Mouse (Mus musculus) cerebellum, adult 9-10 months (tissue): ENCODE results near the gene Olfr1500.
"Not testable (repeated sequence)": the region's sequence is repeated elsewhere in the genome, so short reads cannot be mapped to it uniquely, and the experiment has no call there.

Experiments used
- DNase-seq: peaks from one replicate; pipeline ENCODE4 v3.0.0; 2022

The Olfr1500 gene

DNA sequence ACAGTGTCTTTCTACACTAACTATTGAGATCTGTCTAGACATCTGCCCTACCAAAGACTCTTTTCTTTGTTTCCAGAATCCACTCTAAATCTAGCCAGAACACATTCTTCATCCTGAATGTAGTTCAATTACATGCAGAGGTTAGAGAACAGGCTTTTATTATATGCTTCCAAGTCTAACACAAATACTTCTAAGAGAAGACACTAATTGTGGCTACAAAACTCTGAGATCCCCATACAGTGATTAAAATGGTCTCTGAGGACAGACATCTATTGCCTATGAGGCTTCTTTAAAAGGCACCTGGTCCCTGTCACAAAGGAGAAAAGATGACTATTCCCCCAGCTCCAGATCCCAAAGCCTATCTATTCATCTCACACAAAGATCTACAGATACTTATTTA lies at the start of gene Olfr1500:
Olfr1500 (minus strand) TSS at position 101 of the 400 bp plus-strand sequence.
- no peak for DNase-seq

DNA sequence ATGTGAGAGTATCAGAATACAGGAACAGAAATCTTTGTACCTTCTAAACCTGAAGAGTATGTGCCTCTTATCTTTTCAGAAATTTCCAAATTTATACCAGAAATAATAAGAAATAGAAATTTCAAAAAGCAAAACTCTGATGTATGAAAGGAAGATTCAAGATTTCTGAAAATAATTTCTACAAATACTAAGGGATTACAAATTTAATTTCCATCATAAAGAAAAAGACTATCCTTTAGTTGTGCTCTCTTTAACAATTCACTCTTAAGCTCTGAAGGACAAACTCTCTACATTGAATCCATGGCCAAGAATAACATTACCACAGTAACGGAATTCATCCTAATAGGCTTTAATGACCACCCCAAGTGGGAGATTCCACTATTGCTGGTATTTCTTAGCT lies 31.2 kb upstream of the Olfr1500 start, which contains the start of gene Olfr1502:
Olfr1502 (plus strand) TSS at position 301 of the 400 bp plus-strand sequence.
- no peak for DNase-seq

DNA sequence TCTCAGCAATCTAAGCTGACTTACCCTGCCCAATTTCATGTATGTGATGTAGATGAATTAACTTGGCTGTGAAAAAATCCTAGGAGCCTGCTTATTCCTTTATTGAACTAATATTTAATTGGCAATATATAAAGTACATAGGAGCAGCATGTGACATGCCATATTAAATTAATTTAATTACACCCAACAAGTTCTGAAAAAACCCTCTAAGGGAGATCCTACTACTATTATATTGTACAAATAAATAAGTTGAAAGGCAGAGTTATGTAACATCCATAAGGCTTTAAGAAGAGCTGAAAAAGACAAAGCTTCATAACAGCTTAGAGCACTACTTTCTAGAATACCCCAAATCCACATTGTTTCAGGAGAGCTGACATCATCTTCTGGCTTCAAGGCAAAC lies 20.3 kb upstream of the Olfr1500 start, which contains the start of gene Olfr1501:
Olfr1501 (minus strand) TSS at position 101 of the 400 bp plus-strand sequence.
- not testable (repeated sequence) for DNase-seq

DNA sequence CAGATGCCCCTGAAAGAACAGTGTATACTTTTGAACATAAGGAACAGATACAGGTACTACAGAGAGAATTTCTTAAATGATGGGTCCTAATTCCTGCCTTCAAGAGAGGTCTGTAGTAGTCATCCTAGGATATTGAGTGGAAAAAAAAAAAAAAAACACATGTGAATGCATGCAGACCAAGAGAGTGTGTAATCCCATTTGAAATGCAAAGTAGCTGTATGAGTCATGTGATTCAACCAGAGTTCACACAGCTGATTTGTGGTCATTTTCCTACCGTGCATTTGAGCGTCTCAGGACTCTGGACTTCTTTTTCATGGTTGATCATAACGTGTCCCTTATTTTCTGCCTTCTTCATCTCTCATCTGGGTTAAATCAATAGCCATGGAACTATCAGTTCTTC lies 1.8 kb downstream of the Olfr1500 start:
- no peak for DNase-seq

DNA sequence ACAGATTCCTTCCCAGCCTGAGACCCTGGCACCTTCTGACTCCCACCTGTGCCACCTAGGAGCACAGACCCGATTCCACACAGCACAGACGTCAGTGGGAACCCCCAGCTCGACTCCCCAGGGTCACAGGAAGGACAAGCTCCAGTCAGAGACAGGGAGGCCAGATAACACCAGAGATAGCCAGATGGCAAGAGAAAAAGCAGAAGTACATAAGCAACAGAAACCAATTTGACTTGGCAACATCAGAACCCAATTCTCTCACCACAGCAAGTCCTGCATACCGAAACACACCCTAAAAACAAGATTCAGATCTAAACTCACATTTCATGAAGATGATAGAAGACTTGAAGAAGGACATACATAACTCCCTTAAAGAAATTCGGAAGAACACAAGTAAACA lies 9.4 kb downstream of the Olfr1500 start:
- DNase-seq: no peak

DNA sequence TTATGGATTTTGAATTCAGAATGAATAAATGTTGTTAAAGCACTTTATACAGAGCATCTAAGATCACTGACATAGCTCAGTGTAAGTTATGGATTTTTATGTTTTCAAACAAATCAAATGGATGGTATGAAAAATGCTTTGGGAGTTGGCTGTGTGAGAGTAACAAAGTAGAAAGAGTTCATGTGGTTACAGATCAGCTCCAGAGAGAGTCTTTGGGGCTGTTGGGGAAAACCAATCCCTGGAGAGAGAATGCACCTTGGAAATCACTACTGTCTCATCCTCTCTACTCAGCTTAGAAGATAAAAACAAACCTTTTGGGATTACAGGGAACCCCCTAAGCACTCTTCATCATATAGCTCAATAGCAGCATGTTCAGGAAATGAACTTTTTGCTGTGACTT lies 10.9 kb downstream of the Olfr1500 start, which contains the start of gene Olfr1499:
Olfr1499 (minus strand) TSS at position 101 of the 400 bp plus-strand sequence.
- no peak for DNase-seq

DNA sequence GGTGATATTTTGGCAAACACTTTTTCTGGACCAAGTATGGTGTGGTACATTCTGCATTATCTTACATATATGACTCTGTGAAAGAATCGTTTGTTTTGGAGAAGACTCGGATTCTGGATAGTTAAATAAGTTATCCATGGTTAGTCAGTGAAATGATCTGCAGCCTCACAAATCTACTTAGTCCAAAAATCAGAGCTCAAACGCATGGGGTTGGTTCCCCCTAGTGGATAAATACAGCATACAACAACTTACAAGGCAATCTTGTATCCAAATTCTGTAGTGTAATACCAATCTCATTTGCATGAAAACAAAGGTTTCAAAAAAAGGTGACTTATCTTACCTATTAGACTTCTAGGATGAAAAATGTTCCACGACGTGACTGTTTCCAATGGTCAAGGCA lies 11.5 kb downstream of the Olfr1500 start:
- peak; percentile 6 for DNase-seq

DNA sequence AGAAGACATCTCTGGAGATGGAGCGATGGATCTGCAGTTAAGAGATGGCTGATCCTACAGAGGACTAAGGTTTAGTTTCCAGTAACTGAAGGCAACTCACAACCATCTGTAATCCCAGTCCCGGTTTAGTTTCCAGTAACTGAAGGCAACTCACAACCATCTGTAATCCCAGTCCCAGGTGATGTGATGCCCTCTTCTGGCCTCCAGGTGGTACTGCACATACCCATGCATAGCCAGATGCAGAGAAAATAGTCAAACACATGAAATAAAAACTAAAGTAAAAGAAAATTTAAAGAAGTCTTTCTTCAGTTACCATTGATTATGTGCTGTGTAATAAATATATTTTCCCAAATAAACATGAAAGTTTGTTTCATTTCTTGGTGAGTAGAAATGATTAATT lies 17.5 kb downstream of the Olfr1500 start:
- DNase-seq: no peak

DNA sequence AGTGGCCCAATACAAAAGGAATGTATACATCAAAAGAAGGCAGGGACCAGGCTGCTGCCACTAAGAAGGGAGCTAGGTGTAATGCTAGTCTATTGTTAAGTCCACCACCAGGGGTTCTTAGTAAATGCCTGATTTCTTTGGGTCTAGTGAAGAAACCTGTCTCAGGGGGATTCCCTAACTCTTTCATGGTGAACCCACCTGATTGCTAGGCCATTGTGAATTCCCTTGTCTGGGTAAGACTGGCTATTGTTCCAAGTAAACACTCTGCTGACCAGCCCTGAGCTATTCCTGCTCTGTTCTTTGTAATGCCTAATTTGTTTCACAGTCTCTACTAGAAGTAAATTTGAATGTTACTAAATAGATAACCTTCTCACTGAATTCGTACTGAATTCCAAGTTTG lies 24.8 kb downstream of the Olfr1500 start:
- DNase-seq: not testable (repeated sequence)

DNA sequence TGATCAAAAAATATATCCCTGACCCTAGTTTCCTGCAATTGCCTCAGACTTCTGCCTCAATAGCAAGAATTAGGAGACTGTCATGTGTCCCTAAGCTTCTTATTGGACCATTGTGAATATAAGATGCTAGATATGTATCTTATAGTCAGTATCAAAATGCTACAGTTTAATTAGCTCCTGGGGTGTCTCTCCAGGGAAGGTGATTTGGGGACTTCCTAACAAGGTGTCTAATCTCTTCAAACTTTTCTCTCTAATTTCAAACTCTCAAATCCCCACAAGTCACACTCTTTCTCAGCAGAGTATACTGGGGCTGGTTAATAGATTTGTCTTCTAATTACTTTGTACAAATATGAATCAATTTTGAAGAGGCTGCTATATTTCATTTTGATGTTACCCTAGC lies 32.2 kb downstream of the Olfr1500 start, which contains the start of gene Olfr1497:
Olfr1497 (minus strand) TSS at position 101 of the 400 bp plus-strand sequence.
- no peak for DNase-seq

DNA sequence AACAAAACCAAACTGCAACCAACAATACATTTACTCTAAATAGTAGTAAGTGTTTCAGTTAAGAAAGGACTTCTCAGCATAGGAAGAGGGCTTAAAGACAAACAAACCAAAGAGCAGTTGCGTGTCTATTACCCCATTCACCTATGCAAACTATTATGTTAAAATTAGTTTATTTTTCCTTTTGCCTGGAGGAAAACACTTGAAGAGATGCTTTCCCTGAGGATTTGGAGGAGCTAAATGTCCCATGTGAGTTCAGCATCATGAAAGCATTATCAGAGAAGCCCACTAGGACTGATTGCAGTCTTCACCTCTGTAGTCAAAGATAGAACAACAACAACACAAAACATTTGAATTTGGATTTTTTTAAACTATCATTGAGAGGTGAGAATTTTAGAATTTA lies 52.7 kb downstream of the Olfr1500 start, which contains the start of gene Olfr1496:
Olfr1496 (plus strand) TSS at position 301 of the 400 bp plus-strand sequence.
- DNase-seq: no peak
